Mouse (Mus musculus) heart, adult 18-20 months (tissue): ENCODE measurements around the gene 1700015G11Rik. TPM values are rescaled to one million over a fixed set of nuclear protein-coding genes. Genes with fewer than 3 reads are reported as not detected.

Experiments
- DNase-seq, 2 experiments: peaks; one replicate each; pipeline ENCODE4 v3.0.0; 2021 to 2022; ENCODE audit warnings: mixed read lengths in 1 of 2
- long read RNA-seq, 2 experiments: library from polyadenylated mRNA; stranded (forward); transcript quantifications; one replicate each; pipeline ENCODE4 v2.0.0; 2021
- total RNA-seq, 2 experiments: library from RNA; stranded (reverse); gene quantifications; 2 replicates each; pipeline ENCODE4 v1.2.3; 2021

1700015G11Rik gene
- not detected for total RNA-seq
- long read RNA-seq, experiment 1: 0 reads
- long read RNA-seq, experiment 2: 0 reads

DNA sequence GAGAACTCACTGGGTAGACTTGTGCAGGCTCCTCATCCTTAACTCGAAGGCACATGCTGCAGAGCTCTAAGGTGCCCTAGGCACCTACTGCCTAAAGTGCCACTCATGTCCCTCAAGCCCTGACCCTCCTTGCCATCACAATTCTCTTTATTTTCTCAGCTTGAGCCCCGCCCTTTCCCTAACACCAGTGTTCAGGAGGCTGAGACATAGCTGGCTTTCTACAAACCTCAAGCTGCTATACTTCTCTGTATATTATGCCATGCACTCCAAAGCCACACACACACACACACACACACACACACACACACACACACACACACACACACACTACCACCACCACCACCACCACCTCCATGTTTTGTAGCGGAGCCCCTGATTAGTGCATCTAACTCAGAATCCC lies at the start of gene 1700015G11Rik:
Gene 1700015G11Rik (minus strand): TSS at position 101 of the 400 bp plus-strand sequence.
- no peak for DNase-seq

DNA sequence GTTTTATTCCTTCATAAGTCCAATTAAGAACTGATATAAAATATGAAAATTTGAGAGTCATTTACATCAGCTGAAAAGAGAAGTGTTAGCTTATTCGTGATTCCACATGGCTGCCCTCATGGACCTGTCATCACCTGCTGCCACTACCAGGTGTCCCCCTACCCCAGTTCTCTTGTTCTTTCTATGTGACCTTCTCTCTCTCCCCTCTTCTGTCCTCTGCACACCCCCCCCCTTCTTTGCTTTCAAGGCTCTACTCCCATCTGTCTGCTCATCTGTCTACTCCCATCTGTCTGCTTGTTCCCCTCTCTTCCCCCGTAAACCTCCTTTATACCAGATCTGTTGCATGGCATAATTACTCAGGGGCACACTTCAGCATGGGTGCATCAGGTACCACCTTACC lies 41.4 kb upstream of the 1700015G11Rik start:
- no peak for DNase-seq

DNA sequence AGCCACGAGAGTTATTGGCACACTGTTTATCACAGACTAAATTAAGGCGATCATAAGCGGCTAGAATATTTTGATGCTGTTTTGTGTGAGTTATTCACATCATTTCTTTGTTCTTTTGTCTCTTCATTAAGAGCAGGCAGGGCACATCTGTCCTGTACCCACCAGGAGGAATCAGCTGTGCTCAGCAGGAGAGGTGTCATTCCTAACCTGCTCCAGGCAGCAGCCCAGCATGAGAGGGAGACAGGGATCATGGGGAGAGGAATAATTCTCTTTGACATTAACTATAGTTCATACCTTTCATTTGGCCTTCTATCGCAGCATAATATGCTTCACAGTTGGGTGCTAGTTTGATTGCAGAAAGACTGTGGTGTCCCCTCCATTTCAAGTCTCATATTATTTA lies 40.7 kb upstream of the 1700015G11Rik start:
- no peak for DNase-seq

DNA sequence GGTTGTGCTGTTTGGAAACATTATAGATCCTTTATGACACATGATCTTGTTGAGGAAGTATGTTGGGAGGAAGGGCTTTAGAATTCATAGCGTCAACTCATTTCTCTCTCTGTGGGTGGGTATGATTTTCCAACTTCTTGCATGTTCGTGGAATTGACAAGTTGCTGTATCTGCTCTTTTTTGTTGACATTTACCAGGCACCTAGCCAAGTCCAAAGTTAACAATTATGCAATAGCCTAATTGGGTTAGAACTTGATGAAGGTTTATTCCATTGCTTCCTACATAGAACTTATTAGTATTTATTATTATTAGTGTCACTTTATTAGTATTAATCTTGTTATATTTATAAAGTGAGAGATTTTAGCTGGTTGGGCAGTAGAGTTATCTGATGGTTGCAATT lies 40.3 kb upstream of the 1700015G11Rik start:
- DNase-seq: no peak

DNA sequence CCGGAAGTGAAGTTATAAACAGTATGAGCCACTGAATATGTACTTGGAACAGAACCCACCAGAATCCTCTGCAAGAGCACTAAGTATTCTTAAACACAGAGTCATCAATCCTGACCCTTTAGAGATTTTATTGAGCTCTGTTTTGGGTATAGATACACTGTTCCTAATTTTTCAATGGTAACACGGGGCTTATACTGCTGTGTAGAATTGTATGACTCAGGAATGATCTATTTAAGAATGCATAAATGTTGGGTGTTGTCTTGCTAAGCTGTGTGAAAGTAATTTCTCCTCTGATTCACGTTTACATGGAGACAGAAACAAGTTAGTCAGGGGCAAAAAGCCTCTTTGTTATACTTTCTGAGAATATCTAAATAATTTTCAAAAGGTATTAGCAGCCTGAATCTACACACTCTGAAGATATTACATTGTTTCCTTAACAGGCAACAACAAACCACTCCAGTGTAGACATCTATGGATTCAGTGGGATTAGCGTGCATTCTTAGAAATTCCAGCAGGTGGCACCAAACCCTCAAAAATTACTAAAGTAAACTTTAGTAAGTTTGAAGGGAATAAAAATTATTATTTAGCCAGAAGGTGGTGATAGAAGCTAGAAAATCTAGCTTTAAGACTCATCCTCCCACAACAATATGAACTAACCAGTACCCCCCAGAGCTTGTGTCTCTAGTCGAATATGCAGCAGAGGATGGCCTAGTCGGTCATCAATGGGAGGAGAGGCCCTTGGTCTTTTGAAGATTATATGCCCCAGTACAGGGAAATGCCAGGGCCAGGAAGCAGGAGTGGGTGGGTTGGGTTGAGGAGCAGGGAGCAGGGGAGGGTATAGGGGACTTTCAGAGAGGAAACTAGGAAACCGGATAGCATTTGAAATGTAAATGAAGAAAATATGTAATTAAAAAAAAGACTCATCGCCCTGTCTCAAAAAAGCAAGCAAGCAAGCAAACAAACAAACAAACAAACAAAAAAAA lies 22.4 kb upstream of the 1700015G11Rik start:
- DNase-seq: peak in 1 of 2 experiments; percentile 23

DNA sequence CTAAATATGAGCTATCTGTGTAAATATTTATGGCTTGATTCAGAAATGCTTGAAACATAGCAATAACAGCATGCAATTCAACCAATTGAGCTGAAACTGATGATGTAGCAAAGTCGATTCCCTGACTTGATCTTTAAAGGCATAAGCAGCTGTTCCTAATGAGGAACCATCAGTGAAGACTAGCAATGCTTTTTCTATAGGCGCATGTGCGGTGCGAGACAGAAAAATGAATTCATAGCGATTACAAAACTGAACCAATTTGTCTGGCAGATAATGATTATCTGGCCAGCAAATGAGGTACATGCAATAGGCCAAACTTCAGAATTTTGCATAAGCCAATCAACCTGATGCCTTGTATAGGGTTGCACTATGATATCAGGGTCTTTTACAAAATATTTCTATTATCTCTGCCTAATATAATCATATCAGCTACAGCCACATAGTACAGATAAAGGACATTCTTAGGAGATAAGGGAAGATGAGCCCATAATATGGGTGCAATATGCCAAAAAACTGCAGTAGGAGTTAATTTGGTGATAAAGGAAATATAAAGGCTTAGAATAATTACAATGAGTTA lies 8.6 kb upstream of the 1700015G11Rik start:
- DNase-seq: no peak

DNA sequence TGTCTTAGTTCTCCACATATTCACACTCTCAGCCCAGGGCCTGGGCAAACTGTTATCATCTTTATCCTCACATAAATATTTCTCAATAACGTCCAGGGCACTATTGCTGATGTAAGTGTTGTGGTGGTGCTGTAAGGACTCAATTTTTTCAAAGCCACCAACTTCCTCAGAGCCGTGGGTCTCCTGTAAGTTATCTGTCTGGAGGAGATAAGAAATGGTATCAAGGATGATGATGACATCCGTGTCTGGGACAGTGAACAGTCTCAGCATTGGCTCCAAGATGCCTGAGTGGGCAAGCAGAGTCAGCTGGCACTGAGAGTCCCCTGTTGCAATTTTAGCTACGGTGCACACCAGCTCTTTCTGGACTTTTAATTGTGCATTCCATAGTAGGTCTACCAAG lies 6.5 kb upstream of the 1700015G11Rik start:
- no peak for DNase-seq

DNA sequence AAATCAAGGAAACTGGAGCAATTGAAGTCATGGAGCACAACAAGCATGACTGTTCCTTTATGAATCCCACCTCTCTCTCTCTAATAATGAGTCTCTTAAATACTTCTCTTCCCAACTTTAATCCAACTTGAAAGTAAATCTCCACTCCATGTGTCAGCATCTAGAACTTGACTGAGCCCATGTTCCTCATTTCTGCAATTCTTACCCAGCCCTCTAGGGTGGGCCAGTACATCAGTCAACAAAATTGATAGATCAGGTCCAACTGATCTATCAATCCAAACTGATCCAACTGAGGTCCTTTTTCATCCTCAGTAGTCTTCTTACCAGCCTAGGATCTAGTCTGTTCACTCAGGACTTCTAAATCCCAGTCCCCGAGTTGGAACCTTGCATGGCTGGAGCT lies 348 bp downstream of the 1700015G11Rik start:
- DNase-seq: no peak

DNA sequence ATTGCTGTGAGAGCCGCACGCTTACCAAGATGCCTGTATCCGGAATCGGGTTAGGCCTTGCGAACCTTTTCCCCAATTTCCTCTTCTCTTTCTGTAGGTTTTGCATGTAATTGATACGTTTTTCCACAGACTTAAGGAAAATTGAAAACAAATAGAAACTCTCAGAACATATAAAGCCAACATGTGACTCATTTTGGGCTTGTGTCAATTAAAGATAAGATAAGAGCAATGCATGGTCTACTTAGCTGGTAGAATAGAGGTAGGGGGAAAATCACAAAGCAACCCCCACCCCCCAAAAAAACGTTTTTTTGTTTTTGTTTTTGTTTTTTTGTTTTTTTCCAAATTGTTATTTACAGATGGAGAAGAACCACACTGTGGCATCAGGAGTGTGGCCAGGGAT lies 2.1 kb downstream of the 1700015G11Rik start:
- no peak for DNase-seq

DNA sequence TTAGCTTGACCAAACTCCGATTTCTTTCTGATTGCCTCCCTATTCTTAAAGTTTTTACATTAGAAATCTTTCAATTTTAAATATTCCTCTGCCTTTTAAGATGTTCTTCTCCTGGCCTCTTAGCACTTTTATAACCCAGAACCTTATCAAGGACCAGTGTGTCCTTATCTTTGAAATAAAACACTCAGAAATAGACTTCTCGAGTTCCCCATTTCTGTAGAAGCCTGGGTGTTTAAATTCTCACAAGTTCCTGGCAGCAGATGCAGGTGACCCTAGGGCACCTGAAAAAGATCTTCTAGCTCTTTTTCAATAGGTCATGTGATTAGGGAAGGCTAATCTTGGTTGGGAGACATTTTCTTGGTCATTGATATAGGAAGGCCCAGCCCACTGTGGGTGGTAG lies 8.4 kb downstream of the 1700015G11Rik start:
- no peak for DNase-seq

DNA sequence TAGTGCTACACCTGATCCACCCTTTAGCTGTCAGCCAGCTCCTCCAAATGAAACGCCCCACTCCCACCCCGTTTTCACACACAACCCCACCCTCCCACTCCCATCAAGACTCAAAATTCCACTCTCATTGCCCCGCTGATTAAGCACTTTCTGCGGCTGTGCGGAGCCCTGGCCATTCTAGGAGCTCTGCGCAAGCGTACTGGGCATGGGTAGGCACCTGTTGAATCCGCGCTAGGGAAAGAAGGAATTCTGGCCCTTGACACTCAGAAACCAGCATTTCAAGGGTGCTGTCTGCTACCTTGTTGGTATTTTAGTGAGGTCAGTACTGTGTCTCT lies 9.3 kb downstream of the 1700015G11Rik start:
- DNase-seq: no peak

DNA sequence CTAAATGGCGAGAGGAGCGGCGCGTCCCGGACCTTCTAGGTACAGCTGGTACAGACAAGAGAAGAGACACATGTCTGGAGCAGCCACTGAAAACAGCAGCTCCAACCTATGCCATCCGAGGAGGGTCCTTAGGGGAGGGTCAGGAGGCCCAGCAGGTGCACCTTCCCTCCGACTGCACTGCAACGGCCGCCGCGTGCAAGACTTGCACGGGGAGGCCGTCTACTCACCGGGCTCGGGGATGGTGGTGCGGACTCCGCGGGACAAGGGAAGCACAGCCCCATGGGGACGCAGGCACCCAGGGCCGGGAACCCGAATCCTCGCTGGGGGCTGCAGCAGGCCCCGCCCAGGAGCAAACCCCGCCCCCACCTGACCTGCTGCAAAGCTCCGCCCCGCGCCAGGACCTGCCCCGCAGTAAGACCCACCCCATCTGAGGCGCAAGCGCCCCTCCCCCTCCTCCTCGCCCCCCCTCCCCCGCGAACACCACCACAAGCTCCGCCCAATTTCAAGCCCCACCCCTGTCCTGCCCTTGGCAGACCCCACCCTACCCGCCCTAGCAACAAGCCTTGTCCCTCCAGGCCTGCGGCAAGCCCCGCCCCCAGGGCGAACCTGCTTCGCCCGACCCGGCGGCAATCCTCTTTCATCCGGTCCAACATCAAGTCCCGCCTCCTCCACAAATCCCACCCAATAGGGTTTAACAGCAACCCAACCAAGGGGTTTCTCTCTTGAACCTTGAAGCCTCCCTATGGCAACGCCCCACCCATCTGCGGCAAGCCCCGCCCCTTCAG lies 9.8 kb downstream of the 1700015G11Rik start, which contains the start of gene Svip:
Gene Svip (minus strand): TSS at position 508 of the 785 bp plus-strand sequence.
- DNase-seq: peak; percentile 92 to 96

DNA sequence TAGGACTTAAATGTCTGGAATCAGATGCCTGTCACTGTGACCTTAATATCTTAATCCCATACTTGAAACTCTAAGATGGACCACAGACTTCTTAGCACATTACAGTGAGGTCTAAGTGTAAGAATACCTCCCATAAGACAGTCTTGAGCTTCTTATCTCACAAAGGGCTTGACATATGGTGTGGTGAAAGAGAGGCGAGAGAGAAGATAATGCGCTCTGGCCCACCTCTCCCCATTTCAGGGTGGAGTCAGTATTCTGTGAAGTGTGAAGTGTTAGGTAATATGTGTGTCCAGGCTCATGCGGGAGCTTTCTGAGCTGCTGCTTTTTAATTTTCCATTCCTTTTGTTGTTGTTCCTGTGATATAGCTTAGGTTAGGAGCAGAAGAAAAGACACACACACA lies 24.5 kb downstream of the 1700015G11Rik start:
- DNase-seq: no peak

DNA sequence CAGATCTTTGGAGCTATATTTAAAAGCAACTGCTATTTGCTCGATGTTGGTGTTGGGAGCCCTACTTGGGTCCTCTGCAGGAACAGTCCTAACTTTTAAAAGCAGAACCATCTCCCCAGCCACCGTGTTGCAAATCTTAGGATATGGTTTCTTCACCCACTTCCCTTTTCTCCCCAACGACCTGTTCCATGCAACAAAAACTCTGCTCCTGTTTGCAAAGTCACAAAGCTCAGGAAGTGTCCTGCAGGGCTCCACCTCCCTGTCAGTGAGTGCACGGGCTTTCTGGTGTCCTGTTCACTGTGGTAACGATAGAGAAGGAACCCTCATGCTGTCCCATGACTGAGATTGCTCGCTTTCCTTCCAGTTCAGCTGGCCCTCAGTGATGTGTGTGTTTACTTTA lies 28.6 kb downstream of the 1700015G11Rik start:
- no peak for DNase-seq

DNA sequence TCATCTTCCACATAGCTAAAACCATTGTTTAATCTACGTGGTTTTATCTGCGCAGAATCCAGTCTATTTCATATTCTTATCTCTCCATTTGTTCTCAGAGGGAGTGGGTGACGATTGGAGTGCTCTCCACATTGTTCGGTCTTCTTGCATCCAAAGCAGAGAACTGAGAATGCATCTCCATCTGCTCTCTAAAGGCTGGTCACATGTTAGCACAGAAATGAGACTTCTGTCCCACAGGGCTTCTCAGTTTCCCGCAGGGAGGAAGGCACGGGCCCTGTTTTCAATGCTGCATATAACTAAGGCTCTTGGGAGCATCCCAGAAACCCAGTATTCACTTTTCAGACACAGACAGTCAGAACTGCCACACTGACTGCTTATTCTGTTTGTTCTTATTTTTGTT lies 29.8 kb downstream of the 1700015G11Rik start:
- DNase-seq: no peak

DNA sequence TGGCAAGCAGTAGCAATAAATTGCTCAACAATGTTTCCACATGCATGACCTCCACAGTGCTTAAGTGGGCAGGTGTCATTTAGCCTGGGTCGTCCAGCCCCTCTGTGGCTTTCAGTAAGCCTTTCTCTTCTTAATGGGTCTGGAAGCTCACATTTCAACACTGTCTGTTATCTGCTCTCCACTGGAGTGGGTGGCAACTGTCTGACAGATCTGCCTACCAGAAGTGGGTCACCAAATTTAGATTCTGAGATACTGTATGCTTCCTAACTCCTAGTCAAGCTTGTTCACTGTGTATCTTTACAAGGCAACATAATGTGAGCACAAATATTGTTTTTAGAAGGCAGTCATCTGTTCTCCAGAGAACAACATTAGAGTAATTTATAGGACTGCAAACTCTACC lies 33.2 kb downstream of the 1700015G11Rik start:
- no peak for DNase-seq

DNA sequence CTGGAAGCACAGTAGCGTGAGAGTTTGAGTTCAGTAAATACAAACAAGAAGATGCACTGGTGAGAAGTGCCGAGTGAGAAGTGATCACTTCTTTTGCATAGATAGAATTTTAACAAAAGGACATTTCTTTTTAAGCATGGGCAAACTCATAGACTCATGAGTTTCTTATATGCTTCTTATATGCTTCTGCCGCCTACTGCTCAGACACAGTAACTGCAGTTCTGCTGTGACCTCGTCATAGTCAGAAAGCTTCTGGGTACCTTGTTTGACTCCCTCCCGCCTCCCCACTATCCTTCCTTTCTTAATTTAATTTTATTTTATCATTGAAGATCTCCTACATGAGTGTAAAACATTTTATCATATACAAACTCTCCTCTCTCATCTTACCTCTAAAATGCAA lies 36.3 kb downstream of the 1700015G11Rik start:
- peak in 1 of 2 experiments; percentile 9 for DNase-seq

DNA sequence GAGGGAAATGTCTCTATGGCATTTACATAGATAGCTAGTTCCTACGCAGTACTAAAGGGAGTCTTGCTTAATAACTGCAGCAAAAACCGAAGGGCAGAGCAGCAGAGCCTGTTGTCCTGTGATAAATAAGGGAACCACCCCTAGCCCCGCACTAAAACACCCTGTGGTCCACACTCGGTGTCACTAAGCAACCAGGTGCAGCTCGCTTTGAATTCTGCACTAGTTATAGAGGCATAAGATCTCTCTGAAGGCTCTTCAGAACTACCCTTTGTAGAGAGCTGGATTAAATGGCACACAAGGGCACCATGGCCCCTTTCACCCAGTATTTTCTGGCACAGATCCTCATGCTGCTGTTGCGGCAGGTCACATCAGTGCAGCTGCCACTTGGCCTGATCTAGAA lies 40.3 kb downstream of the 1700015G11Rik start:
- no peak for DNase-seq

DNA sequence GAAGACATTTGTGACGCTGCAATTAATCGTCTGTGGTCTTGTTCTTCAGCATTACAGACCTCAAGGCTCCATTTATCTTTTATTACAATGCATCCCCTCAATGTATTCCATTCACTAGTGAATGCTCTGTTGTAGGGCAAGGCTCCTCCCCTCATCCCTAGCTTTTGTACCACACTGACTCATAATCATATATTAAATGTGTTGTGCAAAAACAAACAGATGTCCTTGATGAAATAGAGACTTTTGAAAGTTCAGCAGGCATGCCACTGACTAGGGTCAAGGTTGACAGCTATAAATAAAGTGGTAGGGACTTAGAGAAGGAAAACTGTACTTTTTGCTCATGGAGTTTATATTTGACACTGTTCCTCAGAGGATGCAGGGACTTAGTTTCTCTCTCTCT lies 42.0 kb downstream of the 1700015G11Rik start:
- DNase-seq: no peak

DNA sequence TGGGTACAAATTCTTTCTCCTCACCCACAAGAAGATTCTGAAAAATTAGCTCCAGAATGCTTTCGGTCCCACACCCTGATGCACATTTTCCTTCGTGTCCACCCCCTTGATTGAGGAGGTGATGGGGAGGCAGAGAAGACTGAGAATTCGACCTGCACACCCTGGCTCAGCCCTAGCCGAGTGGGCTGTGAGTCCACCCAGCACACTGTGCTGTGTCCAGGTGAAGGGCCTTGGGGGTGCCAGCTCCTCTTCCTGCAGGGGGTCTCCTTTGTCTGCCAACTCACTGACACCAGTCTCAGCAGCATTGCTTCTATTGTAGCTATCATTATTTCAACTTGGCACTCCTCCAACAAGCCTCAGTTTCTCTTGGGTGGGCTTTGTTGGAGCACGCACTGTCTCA lies 42.4 kb downstream of the 1700015G11Rik start:
- no peak for DNase-seq

DNA sequence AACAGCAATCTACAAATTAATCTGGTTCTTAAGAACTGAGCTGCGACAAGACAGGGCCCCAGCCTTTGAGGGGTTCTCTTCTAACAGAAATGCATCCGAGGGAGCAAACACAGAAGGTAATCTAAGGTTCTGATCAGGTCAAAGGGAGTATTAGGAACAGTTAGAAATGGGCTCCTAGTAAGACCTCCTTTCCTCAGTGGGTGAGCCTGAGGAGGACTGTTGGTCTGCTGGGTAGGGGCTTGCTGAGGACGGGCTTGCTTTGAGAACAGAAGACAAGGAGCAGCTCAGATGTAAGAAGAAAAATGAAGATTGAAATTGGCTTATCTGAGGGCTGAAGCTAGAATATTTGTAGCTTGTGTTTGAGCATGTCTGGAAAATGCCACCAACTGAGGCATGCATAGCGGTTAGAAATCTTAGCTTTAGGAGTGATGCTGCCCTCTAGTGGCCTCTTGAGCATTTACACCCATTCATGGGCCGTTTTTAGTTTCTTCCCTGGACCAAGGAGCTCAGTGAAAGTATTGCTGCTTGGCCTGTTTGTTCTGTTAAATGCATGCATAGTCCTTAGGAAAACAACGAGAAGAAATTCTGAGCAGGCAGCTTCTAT lies 43.2 kb downstream of the 1700015G11Rik start:
- DNase-seq: peak in 1 of 2 experiments; percentile 47

DNA sequence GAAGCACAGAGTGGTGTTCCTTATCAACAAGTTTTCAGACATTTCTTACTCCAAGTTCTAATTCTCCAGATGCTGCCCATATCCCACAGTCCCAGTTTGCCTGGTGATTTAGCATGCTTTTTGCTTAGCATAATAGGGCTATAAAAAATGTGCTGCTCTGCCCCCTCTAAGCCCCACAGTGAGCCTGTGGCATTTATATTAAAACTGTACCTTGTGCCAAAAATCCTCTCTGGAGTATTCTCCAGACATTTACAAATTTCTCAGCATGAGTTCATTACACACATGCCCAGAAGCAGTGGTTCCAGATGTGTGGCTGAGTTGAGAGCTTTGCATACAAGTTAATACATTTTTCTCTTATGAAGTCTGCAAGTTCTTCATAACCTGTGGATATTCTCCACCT lies 46.1 kb downstream of the 1700015G11Rik start:
- no peak for DNase-seq
